Mouse (Mus musculus) kidney, postnatal 4 days (tissue): Measurements from ENCODE around the gene Maml2.

Source experiments
- DNase-seq, 2 experiments: peaks; one replicate each; pipeline ENCODE4 v3.0.0; 2021; ENCODE audit warnings: mixed read lengths in 2 of 2

Maml2 gene

DNA sequence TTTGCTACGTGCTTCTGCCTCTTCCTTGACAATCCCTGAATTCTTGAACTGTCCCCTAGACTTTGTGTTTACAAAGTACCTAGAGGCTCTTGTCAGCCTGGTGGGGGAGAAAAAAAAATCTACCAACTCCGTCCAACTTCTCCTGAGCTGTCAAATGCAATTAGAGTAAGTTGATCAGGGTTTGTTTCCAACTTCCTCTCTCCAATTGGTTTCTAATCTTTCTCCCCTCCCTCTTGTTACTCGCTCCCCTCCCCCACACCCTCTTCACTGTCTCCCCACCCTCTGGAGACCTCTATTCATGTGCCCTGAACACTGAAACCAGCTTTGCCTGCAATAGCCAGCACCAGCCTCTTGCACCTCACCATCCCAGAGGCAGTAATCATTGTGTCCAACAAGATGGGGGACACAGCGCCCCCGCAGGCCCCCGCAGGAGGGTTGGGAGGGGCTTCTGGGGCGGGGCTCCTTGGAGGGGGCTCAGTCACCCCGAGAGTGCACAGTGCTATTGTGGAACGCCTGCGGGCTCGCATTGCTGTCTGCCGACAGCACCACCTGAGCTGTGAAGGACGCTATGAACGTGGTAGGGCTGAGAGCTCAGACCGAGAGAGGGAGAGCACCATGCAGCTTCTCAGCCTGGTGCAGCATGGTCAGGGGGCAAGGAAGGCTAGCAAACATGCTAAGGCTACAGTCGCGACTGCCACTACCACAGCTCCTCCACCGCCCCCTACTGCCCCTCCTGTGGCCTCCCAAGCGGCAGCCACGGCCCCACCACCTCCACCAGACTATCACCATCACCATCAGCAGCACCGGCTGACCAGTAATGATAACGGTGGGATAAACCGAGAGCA, at the start of gene Maml2:
Gene Maml2 (plus strand): TSS at position 290 of the 845 bp plus-strand sequence.
- DNase-seq, result peak; percentile 74 to 80

DNA sequence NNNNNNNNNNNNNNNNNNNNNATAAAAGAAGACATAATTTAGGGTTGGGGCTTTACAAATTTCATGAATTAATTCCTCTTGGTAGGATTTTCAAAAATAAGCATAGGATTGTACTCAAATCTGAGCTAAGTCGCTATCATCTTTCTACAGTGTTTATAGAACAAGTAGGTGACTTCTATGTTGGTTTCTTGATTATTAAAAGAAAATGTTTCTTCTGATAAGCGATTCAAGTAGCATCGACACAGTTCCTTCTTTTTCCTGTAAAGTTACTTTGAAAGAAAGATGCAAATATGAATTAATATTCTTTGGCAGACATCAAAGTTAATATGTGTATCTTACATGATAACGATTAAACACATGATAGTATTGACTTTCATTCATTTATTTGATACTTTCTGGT, 49.7 kb upstream of the Maml2 start:
- DNase-seq, result no peak

DNA sequence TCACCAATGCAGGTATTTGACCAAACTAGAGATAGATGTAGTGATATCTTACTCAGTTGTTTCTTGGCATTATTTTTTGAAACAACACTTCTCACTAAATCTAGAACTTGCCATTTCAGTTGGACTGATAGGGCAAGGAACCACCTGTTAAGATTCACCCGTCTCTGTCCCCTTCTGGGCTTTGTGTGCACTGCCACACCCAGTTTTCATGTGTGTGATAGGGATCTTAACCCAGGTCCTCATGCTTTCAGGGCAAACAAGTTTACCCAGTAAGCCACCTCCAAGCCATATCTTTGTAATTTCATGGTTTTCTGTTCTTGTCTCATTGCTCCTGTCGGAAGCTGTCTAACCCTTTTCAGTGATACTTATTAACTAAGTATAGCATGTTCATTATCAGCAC, 46.5 kb upstream of the Maml2 start:
- no peak for DNase-seq

DNA sequence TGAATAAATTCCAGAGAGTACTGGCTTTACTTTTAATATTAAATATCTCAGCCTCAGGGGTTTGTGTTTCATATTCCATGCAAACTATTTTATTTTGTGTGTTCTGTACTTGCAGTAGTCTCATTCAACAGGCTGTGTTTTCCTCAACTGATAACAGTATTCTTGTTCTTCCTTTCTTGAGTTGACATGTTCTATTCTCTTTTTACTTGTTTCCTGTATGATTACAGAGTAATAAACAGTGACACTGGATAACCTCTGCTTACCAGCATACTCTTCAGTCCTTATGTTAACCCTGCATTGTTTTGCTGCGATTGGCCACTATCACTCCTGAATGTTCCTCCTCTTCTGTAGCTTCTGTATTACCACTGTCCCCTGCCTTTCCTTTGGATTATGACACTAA, 41.0 kb upstream of the Maml2 start:
- DNase-seq, result no peak

DNA sequence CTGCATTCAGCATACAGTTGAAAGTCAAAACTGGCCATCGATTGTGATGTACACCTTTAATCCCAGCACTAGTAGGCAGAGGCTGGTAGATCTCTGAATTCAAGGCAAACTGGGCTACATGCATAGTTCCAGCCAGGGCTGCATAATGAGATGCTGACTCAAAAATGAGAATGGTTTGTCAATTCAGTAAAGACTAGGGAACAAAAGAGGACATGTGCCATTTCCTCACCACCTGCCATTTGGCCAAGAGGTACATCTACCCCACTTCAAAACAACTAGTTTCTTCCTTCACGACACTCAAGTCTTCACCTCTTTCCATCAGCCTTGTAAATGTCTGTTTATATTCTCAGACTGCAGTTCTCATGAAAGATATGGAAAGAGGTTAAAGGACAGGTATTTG, 39.6 kb upstream of the Maml2 start:
- no peak for DNase-seq

DNA sequence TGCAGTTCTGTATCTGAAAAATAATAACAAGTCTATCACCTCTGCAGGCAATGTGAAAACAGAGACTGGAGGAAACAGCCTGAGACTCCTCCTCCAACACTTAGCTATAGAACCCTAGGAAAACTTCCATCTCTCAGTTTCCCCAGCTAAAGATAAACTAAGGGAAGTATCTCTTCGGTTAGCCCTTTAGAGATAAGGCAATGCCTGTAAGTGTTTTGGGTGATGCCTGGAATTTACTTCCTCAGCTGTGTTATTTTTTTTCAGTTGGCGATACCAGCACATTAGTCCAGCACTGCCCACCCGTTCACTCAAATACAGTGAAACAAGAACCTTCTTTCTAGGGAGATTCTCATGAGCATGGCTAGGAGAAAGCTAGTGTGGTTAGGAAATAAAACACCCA, 36.8 kb upstream of the Maml2 start:
- DNase-seq, result no peak

DNA sequence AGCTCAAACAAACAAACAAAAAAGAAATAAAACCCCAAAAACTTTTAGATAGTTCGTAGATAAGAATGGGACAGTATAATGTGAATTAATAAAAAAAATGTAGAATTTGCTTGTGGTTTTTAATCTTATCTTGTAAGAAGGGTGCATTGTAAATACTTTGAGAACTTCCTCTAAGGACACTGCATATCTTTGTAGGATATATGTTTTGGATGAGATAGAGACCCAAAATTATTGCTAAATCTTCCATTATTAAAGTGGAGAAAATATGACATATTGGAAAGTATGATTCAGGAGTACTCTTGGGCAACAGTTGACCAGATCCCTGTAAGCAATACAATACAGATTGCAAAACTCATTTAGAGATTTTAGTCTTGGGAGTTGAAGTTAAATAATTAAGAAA, 24.5 kb upstream of the Maml2 start:
- no peak for DNase-seq

DNA sequence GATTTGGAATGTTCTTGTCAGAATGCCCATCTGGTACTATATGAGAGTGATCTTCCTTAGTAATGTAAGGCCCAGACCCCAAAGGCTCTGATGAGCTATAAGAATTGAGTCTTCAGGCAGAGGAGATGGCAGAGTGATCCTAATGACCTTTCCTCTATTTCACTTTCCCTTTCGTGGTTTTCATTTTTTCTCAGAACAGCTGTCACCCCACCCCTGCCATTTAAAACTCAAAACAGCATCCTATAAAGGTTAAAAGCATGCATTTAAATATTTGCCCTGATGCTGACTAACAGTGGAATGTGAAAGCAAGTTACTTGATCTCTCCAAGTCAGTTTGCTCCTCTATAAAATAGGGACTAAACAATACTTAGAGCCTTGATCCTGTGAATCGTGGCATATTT, 10.3 kb upstream of the Maml2 start:
- no peak for DNase-seq

DNA sequence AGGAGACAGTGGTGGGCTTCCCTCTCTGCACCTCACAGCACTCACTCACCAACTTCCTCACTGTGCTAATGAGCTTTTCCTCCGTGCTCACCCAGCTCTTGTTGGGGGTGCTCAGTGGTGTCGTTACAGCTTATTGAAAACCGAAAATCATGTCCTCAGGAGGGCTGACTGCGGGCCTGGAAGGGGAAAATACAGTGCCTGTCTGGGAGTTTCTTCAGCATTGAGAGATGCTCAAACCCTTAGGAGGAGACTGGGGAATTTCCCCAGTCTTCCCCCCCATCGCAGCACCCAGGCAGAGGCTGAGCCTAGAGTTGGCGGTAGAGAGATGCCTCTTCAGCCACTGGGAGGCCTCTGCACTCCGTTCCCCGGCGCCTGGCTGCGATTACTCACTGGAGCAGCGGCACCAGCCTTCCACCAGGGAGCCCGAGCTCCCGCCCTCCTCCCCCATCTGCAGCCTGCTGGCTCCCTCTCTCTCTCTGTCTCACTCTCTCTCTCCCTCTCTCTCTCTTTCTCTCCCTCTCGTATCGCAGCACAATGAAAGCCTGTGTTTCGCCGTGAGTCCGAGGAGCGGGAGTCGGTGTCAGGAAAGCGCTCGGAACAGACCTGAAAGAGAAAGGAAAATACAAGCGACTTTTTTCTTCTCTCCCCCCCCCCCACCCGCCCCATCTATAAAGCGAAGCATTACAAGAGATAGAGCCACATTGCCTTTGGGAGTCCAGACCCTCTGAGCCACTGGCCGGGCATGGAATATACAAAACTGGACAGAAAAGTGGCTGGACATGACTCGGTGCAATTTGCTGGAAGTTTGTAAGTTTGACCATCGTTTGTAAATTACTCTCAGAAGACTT, 1.3 kb upstream of the Maml2 start:
- DNase-seq, result peak; percentile 91 to 95

DNA sequence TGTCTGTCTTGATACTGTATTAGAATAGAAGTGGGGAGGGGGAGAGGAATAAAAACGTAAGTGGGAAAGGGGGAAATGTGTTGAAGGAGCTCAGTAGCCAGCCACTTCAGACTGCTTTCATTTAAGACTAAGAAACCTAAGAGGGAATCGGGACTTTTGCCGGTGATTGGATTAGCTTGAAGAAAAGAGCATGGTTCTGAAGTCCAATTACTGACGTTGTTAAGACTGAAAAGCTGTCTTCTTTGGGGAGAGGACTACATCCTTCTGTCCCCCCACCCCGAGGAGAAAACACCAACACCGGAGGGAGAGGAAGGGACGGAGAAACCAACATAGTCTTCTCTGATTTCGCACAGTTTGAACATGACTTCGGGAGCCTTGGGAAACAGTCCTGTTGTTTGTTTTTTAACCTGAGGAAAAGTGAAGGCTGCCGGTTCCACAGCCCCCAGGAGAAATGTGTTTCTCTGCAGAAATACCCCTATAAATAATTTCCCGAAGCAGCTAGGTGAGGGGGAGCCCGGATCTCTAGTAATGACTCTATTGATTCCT, 562 bp upstream of the Maml2 start:
- peak in 1 of 2 experiments; percentile 30 for DNase-seq

DNA sequence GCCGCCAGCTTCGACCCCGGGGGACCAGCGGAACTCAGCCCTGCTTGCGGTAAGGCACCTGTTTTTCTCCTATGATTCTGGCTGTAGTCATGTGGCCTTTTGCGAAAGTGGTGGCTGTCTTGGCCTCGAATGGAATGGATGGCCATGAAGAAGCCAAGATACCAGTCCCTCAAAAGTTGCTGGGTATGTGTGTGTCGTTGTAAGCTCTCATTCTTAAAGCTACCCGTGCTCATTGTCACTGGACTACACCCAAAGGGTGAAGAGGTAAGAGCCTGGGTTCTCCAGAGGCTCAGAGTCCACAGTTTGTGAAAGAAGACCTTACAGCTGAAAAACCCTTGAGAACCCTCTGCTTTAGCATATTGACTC, 739 bp downstream of the Maml2 start:
- no peak for DNase-seq

DNA sequence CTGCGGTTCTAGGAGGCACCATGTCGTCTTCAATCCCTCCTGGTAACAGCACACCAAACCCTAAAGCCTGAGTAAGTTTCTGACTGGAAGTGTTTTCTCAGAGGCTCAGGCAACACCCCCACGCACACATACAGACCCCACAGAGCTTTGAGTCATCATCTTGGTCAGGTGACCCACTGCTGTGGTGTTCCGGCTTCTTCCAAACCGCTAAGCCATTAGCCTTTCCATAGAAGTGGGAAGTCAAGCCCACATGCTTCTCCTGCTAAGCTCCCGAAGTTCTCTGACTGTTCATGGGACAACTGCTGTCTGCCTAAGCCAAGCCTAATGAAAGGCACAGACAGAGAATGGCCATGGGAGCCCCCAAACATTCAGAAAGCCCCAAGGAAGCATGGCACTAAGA, 1.4 kb downstream of the Maml2 start:
- DNase-seq, result peak in 1 of 2 experiments; percentile 25

DNA sequence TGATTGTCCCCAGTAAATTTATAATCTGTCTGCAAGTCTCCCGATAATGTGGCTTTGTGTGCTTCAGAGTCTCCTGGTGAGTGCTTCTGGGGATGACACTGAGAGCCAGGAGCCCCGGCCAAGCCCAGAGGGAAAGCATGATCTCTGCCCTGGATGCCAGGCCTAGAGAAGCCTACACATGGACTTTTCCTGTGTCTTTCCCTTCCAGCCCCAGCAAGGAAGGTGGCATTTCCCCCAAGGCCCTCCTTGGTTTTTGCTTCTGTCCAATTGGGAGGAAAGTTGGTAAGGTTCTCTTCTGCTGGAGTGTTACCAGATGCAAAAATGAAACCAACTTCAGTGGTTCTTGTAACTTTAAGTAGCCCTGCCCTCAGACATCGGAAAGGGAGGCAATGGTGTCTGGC, 2.3 kb downstream of the Maml2 start:
- peak in 1 of 2 experiments; percentile 30 for DNase-seq

DNA sequence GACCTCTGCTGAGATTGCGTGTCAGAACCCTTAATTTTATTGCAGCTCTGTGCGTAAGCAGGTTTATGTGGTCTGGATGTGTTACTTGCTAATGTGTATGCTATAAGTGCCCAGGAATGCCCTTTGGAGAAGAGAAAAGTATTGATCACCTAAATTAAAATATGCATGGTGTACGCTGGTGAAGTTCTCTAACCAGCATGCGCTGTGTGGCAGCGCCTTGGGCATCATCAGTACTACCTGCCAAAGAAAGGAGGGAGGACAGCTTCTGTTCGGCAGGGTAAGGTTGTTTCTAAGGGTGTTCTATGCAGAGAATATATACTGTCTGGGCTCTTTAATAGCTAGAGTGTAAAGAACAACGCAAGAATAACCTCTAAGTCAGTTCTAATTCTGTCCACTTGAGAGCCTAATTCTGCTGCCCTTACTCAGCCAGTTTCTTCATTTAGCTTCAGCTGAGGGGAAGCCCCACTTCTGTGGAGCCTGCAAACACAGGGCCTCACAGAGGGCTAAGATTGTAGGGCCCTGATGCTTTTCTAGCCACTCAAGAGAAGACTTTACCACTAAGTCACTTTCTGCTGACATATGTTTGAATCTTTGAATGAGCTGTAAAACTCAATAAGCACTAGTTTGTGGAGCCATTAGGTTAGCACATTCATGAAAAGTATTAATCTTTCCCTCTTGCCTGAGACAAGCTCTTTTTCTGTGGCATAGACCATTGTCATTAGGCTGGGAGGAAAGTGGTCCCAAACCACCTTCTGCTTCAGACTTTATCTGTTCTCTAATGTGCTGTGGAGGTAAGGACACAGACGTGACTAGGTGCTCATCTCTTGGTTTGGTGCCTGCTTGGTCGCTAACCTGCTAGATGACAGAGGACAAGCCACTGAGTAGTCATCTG, 3.4 kb downstream of the Maml2 start:
- no peak for DNase-seq

DNA sequence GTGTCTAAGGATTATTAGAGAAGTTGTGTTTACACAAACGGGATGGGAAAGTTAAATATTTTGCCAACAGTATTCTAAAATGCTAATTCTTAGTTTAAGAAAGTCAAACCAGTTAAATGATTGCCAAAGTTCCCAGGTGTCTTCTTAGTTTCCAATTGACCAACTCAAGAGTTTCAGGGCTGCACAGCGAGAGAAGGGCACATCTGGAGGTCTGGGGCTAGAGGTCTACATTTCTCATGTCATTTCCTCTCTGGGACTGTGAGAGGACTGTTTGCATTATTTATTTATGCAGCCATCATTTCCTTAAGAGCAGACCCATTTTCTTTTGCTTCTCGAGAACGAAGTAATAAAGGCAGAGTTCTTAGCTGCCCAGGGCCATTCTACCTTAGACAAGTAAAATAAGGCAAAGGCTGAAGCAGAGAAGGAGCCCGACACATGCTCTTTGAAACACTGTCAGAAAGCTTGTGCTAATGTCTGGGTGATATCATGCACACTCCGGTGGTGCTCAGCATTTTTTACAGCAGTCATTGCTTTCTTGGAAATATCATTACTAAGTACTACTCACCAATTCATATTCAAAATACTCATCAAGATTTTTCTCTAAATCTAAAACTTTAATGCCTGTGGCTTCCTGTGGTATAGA, 4.5 kb downstream of the Maml2 start:
- DNase-seq, result no peak

DNA sequence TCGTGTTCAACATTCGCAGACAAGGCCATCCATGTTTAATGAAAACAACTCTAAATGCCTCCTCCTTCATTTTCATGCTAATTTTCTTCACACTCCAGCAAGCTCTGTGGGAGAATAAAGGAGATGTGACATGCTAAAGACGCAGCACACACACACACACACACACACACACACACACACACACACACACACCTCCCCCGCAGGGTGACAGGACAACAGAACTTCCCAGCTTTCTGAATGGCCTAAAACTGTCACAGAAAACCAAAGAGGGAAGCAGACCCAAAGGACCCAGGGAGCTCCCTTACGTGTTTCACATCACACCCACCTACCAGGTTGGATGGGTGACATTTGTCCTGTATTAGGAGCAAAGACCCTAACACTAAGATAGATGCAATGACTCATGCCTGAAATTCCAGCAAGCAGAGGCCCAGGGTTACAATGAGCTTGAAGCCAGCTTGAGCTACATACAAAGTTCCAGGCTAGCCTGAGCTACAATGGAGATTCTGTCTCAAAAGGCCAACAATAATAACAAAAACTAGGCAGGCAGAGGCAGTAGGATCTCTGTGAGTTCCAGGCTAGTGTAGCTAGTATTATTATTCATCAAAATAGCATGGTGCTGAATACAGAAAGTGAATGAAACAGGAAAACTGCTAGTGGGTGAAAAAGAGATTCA, 5.5 kb downstream of the Maml2 start:
- peak in 1 of 2 experiments; percentile 49 for DNase-seq

DNA sequence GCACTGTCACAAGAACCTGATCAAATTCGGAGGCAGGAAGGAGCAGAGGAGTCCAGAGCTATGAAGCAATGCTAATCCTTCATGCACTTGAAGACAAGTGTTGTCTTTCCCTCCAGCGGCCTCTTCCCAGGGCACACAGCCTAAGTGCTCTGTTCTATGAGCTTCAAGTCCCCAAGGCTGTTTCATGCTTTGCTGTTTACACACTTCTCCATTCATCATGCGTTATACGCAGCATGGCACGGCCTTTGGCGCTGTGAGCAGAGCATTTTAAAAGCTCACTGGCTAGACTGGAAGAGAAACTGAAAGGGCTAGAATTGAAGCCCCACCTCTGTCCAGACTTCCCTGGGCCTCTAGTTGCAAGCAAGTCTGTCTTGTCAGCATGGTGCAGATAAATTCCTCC, 6.2 kb downstream of the Maml2 start:
- DNase-seq, result peak in 1 of 2 experiments; percentile 37

DNA sequence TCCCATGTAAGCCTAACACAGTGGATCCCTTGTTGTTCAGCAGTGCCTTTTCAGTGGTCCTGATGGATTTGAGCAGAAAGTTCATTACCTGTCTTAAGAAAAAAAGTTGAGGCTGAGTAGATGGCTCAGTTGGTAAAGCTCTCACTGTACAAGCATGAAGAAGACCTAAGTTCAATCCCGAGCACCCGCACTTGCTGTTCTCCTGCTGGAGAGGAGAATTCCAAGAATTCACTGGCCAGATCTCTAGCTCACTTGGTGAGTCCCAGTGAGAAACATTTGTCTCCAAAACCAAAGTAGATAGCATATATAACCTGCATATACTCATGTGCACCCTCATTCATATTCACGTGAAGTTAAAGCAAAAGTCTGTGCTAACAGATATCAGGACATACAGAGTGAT, 8.7 kb downstream of the Maml2 start:
- no peak for DNase-seq

DNA sequence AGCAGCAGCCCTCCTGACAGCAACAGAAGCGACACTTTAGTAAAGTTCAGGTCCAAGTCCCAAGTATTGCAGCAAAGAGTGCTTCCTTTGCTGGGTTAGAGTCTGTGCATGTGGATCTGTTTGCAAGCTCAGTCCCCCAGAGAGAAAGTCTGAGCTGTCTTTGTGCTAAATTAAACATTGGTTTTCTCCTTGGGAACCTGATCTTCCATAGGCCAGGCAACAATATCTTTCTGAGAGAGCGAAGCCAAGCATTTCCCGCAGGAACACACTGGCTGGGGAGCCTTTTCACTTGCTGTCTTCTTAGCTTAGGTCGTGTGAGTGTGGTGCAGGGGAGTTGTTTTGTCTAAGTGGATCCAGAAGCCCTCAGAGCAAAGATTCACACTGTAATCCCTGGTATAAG, 9.5 kb downstream of the Maml2 start:
- DNase-seq, result no peak

DNA sequence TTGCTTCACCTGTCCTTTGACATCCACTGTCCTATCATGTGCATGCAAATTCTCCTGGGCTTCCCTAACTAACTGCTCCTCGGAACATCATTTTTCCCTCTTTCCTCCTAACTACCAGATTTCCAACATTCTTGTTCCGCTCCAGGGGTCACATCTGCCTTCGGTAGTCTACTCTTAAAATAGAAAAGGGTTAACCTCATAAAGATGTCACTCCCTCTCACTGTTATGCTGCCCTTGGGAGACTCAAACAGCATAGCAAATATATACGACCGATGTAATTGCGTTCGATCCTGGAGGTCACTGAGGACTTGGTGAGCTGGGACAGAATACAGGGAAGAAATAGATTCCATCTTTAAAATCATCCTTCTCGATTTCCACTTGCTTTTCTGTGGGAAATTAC, 11.0 kb downstream of the Maml2 start:
- no peak for DNase-seq

DNA sequence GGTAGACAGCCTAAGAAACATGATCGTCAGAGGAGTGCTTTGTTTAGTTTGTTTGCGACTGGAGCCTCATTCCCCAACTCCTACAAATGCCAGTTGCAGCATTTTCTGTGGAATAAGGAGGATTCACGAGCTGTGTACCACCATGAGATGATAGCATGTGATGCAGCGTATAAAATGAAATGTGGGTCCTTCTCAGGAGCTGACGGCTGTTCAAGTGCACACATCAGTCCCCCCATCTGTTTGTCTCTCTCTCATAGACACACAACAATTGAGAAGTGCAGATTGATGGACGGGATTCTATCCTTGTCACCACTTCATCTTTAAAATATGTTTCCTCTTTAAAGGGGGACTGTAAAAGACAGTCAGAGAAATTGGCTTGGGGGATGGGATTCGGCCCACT, 12.1 kb downstream of the Maml2 start:
- no peak for DNase-seq

DNA sequence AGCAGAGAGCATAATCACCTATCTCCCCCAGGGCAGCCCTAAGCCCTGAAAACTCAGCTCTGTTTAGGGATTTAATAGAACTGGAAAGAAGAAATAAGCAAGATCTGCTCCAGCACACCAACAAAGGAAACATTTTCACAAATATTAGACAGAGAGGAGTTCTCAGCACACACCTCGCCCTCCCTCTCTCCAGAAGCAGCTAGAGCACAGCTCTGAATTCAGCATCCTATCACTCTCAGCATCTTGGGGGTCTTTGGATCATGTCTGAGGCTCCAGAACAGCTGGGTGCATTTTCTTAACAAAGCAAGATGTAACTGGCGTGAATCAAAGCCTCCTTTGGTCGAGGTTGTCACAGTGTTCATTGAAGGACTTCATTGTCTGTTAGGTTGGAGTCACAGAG, 12.5 kb downstream of the Maml2 start:
- DNase-seq, result no peak
